ENCODE assay signal across 9 mouse cellular contexts in genomic region chr7:28488030-28488491, GRCm38 (mm10). TPM values are rescaled to one million over a fixed set of nuclear protein-coding genes. Genes with fewer than 3 reads are reported as not detected.
DNase-seq lines count a peak whose midpoint lies in the region; ATAC-seq and TF ChIP-seq lines count a peak whose summit lies in the region.
"Had no signal": no experiment of that assay in that cellular context is flagged by ENCODE, and none has a peak within 500 bp of the region (broad histone marks: within the 10 kb centered on the region; RNA-seq: fewer than 3 reads in every experiment).

No protein-coding gene starts in this region.

- no peak overlapping the region for H3K27ac ChIP-seq in forebrain, embryonic 14.5 days (ENCODE audit: low read depth, low read length)
- H3K27ac ChIP-seq in lung, embryonic 14.5 days (ENCODE audit: low read depth) = no peak overlapping the region
- H3K27ac ChIP-seq in small intestine, adult 2 months (ENCODE audit: insufficient read depth, low read depth, low read length) = no peak overlapping the region

- H3K9ac ChIP-seq in forebrain, embryonic 14.5 days (ENCODE audit: low read length) = no peak overlapping the region
- H3K9ac ChIP-seq in lung, embryonic 14.5 days = peak overlapping the region; percentile 29; the same call in 1 of the 2 replicates

- ATAC-seq in forebrain, embryonic 14.5 days = no peak
- no peak for ATAC-seq in lung, embryonic 14.5 days (ENCODE audit: insufficient read depth)
- ATAC-seq: Patski had no signal

- H3K27me3 ChIP-seq in forebrain, embryonic 14.5 days (replicated peaks; ENCODE audit: control insufficient read depth, insufficient read depth, low read length) = no peaks in the 10 kb centered on the region
- 0 out of 2 replicates have a peak, but pooled peaks cover 4% of the 10 kb centered on the region for H3K27me3 ChIP-seq in lung, embryonic 14.5 days (ENCODE audit: insufficient read depth, low read length)
- H3K27me3 ChIP-seq in small intestine, adult 2 months (ENCODE audit: control insufficient read depth, insufficient read depth, low read length) = no peaks in the 10 kb centered on the region; the same call in 1 of the 2 replicates

- WGBS in forebrain, embryonic 14.5 days = 3% methylated on average over 16 of the region's 16 CpGs
- 4% methylated on average over 16 of the region's 16 CpGs for WGBS in lung, embryonic 14.5 days
- WGBS in small intestine, adult 2 months = 4% methylated on average over 16 of the region's 16 CpGs

- H3K4me3 ChIP-seq in forebrain, embryonic 14.5 days (ENCODE audit: low read depth, low read length) = peak overlapping the region; percentile 14; the same call in 1 of the 2 replicates
- H3K4me3 ChIP-seq in lung, embryonic 14.5 days (ENCODE audit: low read depth, low read length) = peak overlapping the region; percentile 8; the same call in 1 of the 2 replicates
- peak overlapping the region; percentile 25 for H3K4me3 ChIP-seq in small intestine, adult 2 months (ENCODE audit: low read depth, low read length)

- H3K4me1 ChIP-seq in forebrain, embryonic 14.5 days (ENCODE audit: control insufficient read depth, insufficient read depth, low read length) = peaks cover 4% of the 10 kb centered on the region; the same call in 1 of the 2 replicates
- H3K4me1 ChIP-seq in lung, embryonic 14.5 days (ENCODE audit: insufficient read depth) = no peaks in the 10 kb centered on the region
- H3K4me1 ChIP-seq in small intestine, adult 2 months (ENCODE audit: control insufficient read depth, insufficient read depth, insufficient read length, low read length) = peaks cover 2% of the 10 kb centered on the region; the same call in 1 of the 2 replicates

- no peak for TF ChIP-seq POLR2A in small intestine, adult 2 months (IDR thresholded peaks at IDR 0.05; ENCODE audit: low read depth, low read length)

- no peaks in the 10 kb centered on the region for H3K9me3 ChIP-seq in forebrain, embryonic 14.5 days (replicated peaks; ENCODE audit: control insufficient read depth, low read length)
- no peaks in the 10 kb centered on the region for H3K9me3 ChIP-seq in lung, embryonic 14.5 days (ENCODE audit: low read depth, low read length)

- TF ChIP-seq CTCF in lung, embryonic 14.5 days (IDR thresholded peaks at IDR 0.05; ENCODE audit: low read depth) = no peak
- no peak for TF ChIP-seq CTCF in small intestine, adult 2 months (IDR thresholded peaks at IDR 0.05; ENCODE audit: extremely low read depth, insufficient read length, insufficient replicate concordance, low read depth, low read length)

- peak; percentile 45 for DNase-seq in embryo, embryonic 10.5 days (ENCODE audit: low spot score)
- no peak for DNase-seq in embryo, embryonic 9.5 days (ENCODE audit: extremely low spot score)
- peak; percentile 92 for DNase-seq in ES-CJ7 (ENCODE audit: low read depth, low spot score)
- DNase-seq in forebrain, embryonic 14.5 days (ENCODE audit: low spot score) = no peak
- DNase-seq in kidney, postnatal 10 days = peak; percentile 46
- peak; percentile 42 for DNase-seq in lung, embryonic 14.5 days
- DNase-seq in c-Kit-positive CD71-positive TER-119-positive erythroid progenitor cells, embryonic 14.5 days (ENCODE audit: low spot score) = no peak

- H3K4me2 ChIP-seq in forebrain, embryonic 14.5 days (ENCODE audit: low read length) = peak overlapping the region; percentile 36
- H3K4me2 ChIP-seq in lung, embryonic 14.5 days = peak overlapping the region; percentile 47

- H3K36me3 ChIP-seq in forebrain, embryonic 14.5 days (ENCODE audit: control insufficient read depth, insufficient read depth, low read length) = no peaks in the 10 kb centered on the region
- H3K36me3 ChIP-seq in lung, embryonic 14.5 days (ENCODE audit: insufficient read depth) = no peaks in the 10 kb centered on the region
- no peaks in the 10 kb centered on the region for H3K36me3 ChIP-seq in small intestine, adult 2 months (ENCODE audit: control insufficient read depth, insufficient read depth, low read length)

RNA-seq across cellular contexts. Expression of gene Ifnl2, which starts 22.2 kb away (rescaled TPM):
- polyA plus RNA-seq in forebrain, embryonic 14.5 days (2014; fragmentation: Nextera tagmentation; extraction: Ambion mirVana) = not detected in 2 replicates
- polyA plus RNA-seq in lung, embryonic 14.5 days (2014; fragmentation: Nextera tagmentation; extraction: Ambion mirVana) = not detected in 2 replicates
- not detected in 2 replicates for polyA plus RNA-seq in small intestine, adult 2 months (2012; rRNA removed)
- polyA plus RNA-seq: Patski had no signal

RNA-seq across cellular contexts. Expression of gene Ifnl3, which starts 34.6 kb away (rescaled TPM):
- polyA plus RNA-seq in forebrain, embryonic 14.5 days (2014; fragmentation: Nextera tagmentation; extraction: Ambion mirVana) = not detected in 2 replicates
- polyA plus RNA-seq in lung, embryonic 14.5 days (2014; fragmentation: Nextera tagmentation; extraction: Ambion mirVana) = not detected in 2 replicates
- not detected in 2 replicates for polyA plus RNA-seq in small intestine, adult 2 months (2012; rRNA removed)
- polyA plus RNA-seq: Patski had no signal

RNA-seq across cellular contexts. Expression of gene Lrfn1, which starts 36.3 kb away (rescaled TPM):
- 8.7 and 9.8 TPM in 2 replicates for polyA plus RNA-seq in forebrain, embryonic 14.5 days (2014; fragmentation: Nextera tagmentation; extraction: Ambion mirVana)
- polyA plus RNA-seq in lung, embryonic 14.5 days (2014; fragmentation: Nextera tagmentation; extraction: Ambion mirVana) = 4.4 and 6.6 TPM in 2 replicates
- polyA plus RNA-seq in small intestine, adult 2 months (2012; rRNA removed) = 0.91 and 1.4 TPM in 2 replicates

RNA-seq across cellular contexts. Expression of gene Gmfg, which starts 50.8 kb away (rescaled TPM):
- polyA plus RNA-seq in forebrain, embryonic 14.5 days (2014; fragmentation: Nextera tagmentation; extraction: Ambion mirVana) = 3.3 and 4.9 TPM in 2 replicates
- 30.5 and 37.0 TPM in 2 replicates for polyA plus RNA-seq in lung, embryonic 14.5 days (2014; fragmentation: Nextera tagmentation; extraction: Ambion mirVana)
- 5.6 and 7.0 TPM in 2 replicates for polyA plus RNA-seq in small intestine, adult 2 months (2012; rRNA removed)

RNA-seq across cellular contexts. Expression of gene Sycn, which starts 52.6 kb away (rescaled TPM):
- not detected in 2 replicates for polyA plus RNA-seq in forebrain, embryonic 14.5 days (2014; fragmentation: Nextera tagmentation; extraction: Ambion mirVana)
- not detected in 2 replicates for polyA plus RNA-seq in lung, embryonic 14.5 days (2014; fragmentation: Nextera tagmentation; extraction: Ambion mirVana)
- polyA plus RNA-seq in small intestine, adult 2 months (2012; rRNA removed) = 32.7 and 16,759 TPM in 2 replicates
- polyA plus RNA-seq: Patski had no signal

Comparison
In these comparisons a context has a peak if more than half of its experiments do, and no peak if none do; other contexts are left out.
1. DNase-seq: peak in embryo, embryonic 10.5 days (single experiment), ES-CJ7 (single experiment), kidney, postnatal 10 days (single experiment) and lung, embryonic 14.5 days (single experiment); none in embryo, embryonic 9.5 days (single experiment), forebrain, embryonic 14.5 days (single experiment) and c-Kit-positive CD71-positive TER-119-positive erythroid progenitor cells, embryonic 14.5 days (single experiment).
2. Peak in every context shown above with its lines, with median percentiles within 50 percentile points of each other: H3K4me3 ChIP-seq.